16 mouse cellular contexts compared by ENCODE assay signal in genomic region chr1:91201122-91201521, GRCm38 (mm10). TPM values are rescaled to one million over a fixed set of nuclear protein-coding genes. Genes with fewer than 3 reads are reported as not detected.
"Had no signal": no experiment of that assay in that cellular context is flagged by ENCODE, and none has a peak within 500 bp of the region (broad histone marks: within the 10 kb centered on the region; RNA-seq: fewer than 3 reads in every experiment).

No protein-coding gene starts in this region.

- H3K9ac ChIP-seq: limb, embryonic 13.5 days; liver, embryonic 15.5 days; midbrain, embryonic 13.5 days; neural tube, embryonic 13.5 days had no signal

- H3K27ac ChIP-seq: limb, embryonic 13.5 days; liver, embryonic 15.5 days; midbrain, embryonic 13.5 days; neural tube, embryonic 13.5 days had no signal

- H3K4me1 ChIP-seq: liver, embryonic 15.5 days; midbrain, embryonic 13.5 days had no signal

- ATAC-seq: lung, postnatal 0 days; midbrain, embryonic 13.5 days had no signal

- H3K27me3 ChIP-seq: limb, embryonic 13.5 days; liver, embryonic 15.5 days; midbrain, embryonic 13.5 days; neural tube, embryonic 13.5 days had no signal

- H3K9me3 ChIP-seq: limb, embryonic 13.5 days; liver, embryonic 15.5 days; midbrain, embryonic 13.5 days; neural tube, embryonic 13.5 days had no signal

- H3K36me3 ChIP-seq: limb, embryonic 13.5 days; liver, embryonic 15.5 days; midbrain, embryonic 13.5 days; neural tube, embryonic 13.5 days had no signal

- DNase-seq: kidney, postnatal 25 days; lung, adult 2 months; lung, postnatal 36 days; retina, postnatal 1 day; right cerebral cortex, postnatal 4 days; spleen, adult 18-20 months; thymus, adult 18-20 months; thymus, postnatal 25 days had no signal

- H3K4me2 ChIP-seq: limb, embryonic 13.5 days; liver, embryonic 11.5 days; liver, embryonic 15.5 days; midbrain, embryonic 13.5 days; neural tube, embryonic 13.5 days had no signal

- H3K4me3 ChIP-seq: limb, embryonic 13.5 days; liver, embryonic 15.5 days; midbrain, embryonic 13.5 days; neural tube, embryonic 13.5 days had no signal

RNA-seq across cellular contexts. Expression of gene Rbm44, which starts 56.2 kb away (rescaled TPM):
- total RNA-seq: layer of hippocampus, postnatal 10 days; left cerebral cortex, postnatal 36 days had no signal
- polyA plus RNA-seq: lung, adult 2 months had no signal
